Mouse (Mus musculus) G1E (cell line): ENCODE data around the gene Sp8. TPM values are rescaled to one million over a fixed set of nuclear protein-coding genes. Genes with fewer than 3 reads are reported as not detected.

ENCODE experiments used
- ATAC-seq: 2 replicates; pipeline ENCODE4 v1.8.0; 2016; ENCODE audit warnings: mild to moderate bottlenecking; ENCODE audit not compliant: insufficient number of reproducible peaks, poor library complexity, low FRiP score, severe bottlenecking; ENCODE audit errors: extremely low read depth
- DNase-seq: peaks from one replicate; pipeline ENCODE4 v3.0.0; 2012; ENCODE audit warnings: low spot score
- H3K27me3 ChIP-seq: 2 replicates; pipeline ENCODE4 v1.6.1; 2012; ENCODE audit warnings: mild to moderate bottlenecking, low read length, inconsistent platforms; ENCODE audit not compliant: insufficient read depth
- H3K36me3 ChIP-seq: replicated peaks from 2 replicates; pipeline ENCODE3; 2012; ENCODE audit warnings: mild to moderate bottlenecking, inconsistent platforms
- H3K4me1 ChIP-seq: 2 replicates; pipeline ENCODE4 v1.6.1; 2012; ENCODE audit warnings: low read depth, low read length, inconsistent platforms, mixed read lengths; ENCODE audit not compliant: insufficient read depth
- H3K4me3 ChIP-seq: 2 replicates; pipeline ENCODE4 v1.5.1; 2012; ENCODE audit warnings: low read depth, mild to moderate bottlenecking, inconsistent platforms, low read length, moderate library complexity, mixed read lengths
- H3K9me3 ChIP-seq: replicated peaks from 2 replicates; pipeline ENCODE4 v1.6.1; 2012; ENCODE audit warnings: inconsistent platforms
- CTCF ChIP-seq: IDR thresholded peaks from 2 replicates; pipeline ENCODE4 v1.5.1; 2012; ENCODE audit warnings: low read depth, low read length, inconsistent platforms, mixed read lengths
- GATA1 ChIP-seq: IDR thresholded peaks from 2 replicates; pipeline ENCODE4 v1.6.1; 2012; ENCODE audit warnings: borderline replicate concordance, low read length, inconsistent platforms, mixed read lengths
- GATA2 ChIP-seq: IDR thresholded peaks from 2 replicates; pipeline ENCODE4 v1.6.1; 2012; ENCODE audit warnings: low read depth, low read length, inconsistent platforms, borderline replicate concordance
- POLR2AphosphoS5 ChIP-seq: IDR thresholded peaks from 2 replicates; pipeline ENCODE4 v1.6.1; 2012; ENCODE audit warnings: low read depth, low read length, inconsistent platforms; ENCODE audit not compliant: insufficient replicate concordance
- TAL1 ChIP-seq: conservative IDR thresholded peaks from 2 replicates; pipeline ENCODE4 v1.6.1; 2012; ENCODE audit warnings: low read depth, low read length, inconsistent platforms, mixed read lengths
- polyA plus RNA-seq: library from polyadenylated mRNA; stranded (reverse); fragments of >175 nt; gene quantifications from 2 replicates; pipeline ENCODE4 v1.2.3, GENCODE M21; 2012
- total RNA-seq, 2 experiments: library from RNA; stranded (forward) in 1 of 2; stranded (reverse) in 1 of 2; fragments of 200-1000 nt in 1 of 2; fragments of >200 nt in 1 of 2; fragmentation: Nextera tagmentation in 1 of 2; gene quantifications; 2 replicates each; pipeline ENCODE4 v1.2.3; 2014 to 2017

The Sp8 gene
- total RNA-seq (2014; fragmentation: Nextera tagmentation) (not detected in 2 replicates), total RNA-seq (2017) (0.05 TPM in 1 of 2 replicates, not detected in the other), polyA plus RNA-seq (not detected in 2 replicates)

DNA sequence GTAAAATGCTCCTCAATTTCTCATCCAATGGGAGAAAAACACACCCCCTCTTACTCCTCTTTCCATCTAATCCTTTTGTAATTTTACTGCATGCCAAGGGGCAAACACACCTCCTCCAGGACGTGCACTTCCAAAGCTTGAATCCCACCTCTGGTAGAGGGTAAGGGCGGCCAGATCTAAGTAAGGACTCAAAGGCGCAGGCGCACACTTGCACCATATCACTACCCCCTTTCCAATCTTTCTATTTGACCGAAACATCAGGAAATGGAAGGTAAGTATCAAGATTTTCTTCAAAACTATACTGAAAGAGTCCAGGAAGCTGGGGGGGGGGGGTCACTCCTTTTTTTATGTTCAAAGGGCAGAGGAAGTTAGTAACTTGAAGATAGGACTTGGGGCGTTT, at the start of gene Sp8:
Sp8 (plus strand) TSS at position 109 of the 400 bp plus-strand sequence.
- Histone ChIP-seq H3K27me3 (peaks cover 19% of the 10 kb centered on the region; the same call in 1 of the 2 replicates), H3K9me3 (peaks cover 29% of the 10 kb centered on the region), H3K36me3 (no peaks in the 10 kb centered on the region), H3K4me1 (no peaks in the 10 kb centered on the region), H3K4me3 (no peak within 1 kb of the TSS)
- no peak for TF ChIP-seq TAL1
- no peak for TF ChIP-seq POLR2AphosphoS5
- ATAC-seq (no peak), DNase-seq (no peak)

DNA sequence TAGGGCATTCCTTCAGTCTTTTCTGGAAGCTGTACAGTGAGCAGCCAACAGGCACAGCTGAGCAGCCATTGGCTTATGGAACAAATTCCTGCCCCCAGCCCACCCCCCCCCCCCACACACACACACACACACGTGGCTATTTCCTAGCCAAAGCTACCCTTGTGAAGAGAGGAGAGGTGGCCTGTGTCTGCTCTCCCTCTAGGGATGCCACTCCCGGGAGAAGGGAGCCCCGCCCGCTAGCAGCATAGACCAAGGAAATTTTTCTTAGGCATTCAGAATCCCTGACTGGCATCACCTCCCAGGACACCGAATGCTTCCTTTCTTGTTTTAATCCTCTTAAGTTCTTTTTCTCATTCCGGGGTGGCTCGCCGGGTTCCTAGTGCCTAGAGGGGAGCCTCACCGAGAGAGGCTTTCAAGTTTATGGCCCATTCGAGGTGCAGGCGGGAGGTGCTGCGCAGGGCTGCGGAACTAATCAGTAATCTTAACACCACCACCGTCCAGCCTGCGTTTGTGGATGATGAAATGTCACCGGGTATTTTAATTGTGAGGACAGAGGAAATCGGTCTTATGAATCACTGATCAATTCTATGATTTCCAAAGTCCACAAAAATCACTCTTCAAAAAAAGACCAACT, 34.7 kb upstream of the Sp8 start:
- H3K4me1 ChIP-seq: no peaks in the 10 kb centered on the region
- ATAC-seq (no peak), DNase-seq (no peak)
- H3K36me3 ChIP-seq: no peaks in the 10 kb centered on the region
- H3K9me3 ChIP-seq: no peaks in the 10 kb centered on the region
- H3K27me3 ChIP-seq: no peaks in the 10 kb centered on the region
- H3K4me3 ChIP-seq: no peak overlapping the region
- TF ChIP-seq POLR2AphosphoS5 (no peak), CTCF (no peak), GATA2 (no peak), GATA1 (no peak), TAL1 (no peak)

DNA sequence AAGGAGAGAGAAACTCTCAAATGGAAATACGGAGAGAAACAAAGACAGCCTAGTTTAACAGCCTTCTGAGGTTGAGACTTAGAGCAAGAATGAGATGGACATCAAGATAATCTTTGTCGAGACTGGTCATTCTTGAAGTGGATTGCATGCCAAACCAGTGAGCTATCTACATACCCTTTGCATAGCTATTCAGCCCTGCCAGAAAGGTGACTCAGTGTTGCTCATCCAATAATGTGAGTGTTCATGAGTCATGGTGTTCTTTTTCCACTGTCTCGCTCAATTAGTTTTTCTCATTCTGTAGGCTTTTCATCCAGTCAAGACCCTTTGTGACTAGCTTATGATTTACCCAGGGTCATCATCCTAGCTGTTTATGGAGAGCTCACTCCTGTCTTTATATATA, 31.6 kb upstream of the Sp8 start:
- H3K9me3 ChIP-seq: no peaks in the 10 kb centered on the region
- no peaks in the 10 kb centered on the region for H3K4me1 ChIP-seq
- DNase-seq: no peak
- H3K4me3 ChIP-seq: no peak overlapping the region
- no peaks in the 10 kb centered on the region for H3K27me3 ChIP-seq
- TF ChIP-seq GATA2 (no peak), TAL1 (no peak), GATA1 (no peak), CTCF (no peak), POLR2AphosphoS5 (no peak)
- no peak for ATAC-seq
- no peaks in the 10 kb centered on the region for H3K36me3 ChIP-seq

DNA sequence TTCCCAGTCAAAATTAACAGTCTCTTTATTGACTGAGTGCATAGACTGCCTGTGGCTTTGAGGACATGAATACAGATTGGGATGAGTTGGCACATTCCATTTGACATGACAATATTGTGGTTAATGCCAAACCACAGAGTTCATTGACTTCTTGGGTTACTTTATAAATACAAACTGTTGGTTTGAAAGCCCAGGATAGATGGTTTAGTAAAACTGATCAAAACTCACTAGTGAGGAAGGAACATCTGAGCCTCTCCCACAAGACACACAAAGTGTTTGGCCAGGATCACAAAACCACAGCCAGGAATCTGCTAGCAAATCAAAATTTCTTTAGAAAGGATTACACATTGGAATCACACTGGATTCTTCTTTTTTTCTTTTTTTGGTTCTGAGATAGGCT, 30.0 kb upstream of the Sp8 start:
- Histone ChIP-seq H3K4me1 (no peaks in the 10 kb centered on the region), H3K27me3 (no peaks in the 10 kb centered on the region), H3K9me3 (no peaks in the 10 kb centered on the region), H3K4me3 (no peak overlapping the region), H3K36me3 (no peaks in the 10 kb centered on the region)
- no peak for TF ChIP-seq TAL1
- TF ChIP-seq CTCF: no peak
- ATAC-seq (no peak), DNase-seq (no peak)

DNA sequence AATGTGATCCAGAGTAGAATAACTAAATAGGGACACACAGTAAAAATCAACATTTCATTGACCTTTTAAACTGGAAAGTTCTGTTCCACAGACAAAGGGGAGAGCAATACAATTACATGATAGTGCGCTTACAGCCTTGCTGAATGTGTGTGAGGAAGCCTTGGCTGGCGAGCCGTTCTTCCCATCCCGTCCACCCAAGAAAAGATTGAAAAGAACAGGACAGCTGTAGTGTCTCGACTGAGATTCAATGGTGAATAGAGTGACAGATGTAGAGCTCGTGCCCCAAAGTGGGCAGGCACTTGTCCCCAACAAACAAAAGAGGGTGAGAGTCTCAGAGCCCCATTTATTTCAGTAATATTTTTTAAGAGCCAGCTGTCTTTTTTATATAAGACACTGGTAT, 16.2 kb upstream of the Sp8 start:
- DNase-seq (no peak), ATAC-seq (no peak)
- Histone ChIP-seq H3K4me1 (no peaks in the 10 kb centered on the region), H3K9me3 (no peaks in the 10 kb centered on the region), H3K27me3 (no peaks in the 10 kb centered on the region), H3K4me3 (no peak overlapping the region), H3K36me3 (no peaks in the 10 kb centered on the region)
- TF ChIP-seq POLR2AphosphoS5 (no peak), CTCF (no peak), GATA2 (no peak), TAL1 (no peak), GATA1 (no peak)

DNA sequence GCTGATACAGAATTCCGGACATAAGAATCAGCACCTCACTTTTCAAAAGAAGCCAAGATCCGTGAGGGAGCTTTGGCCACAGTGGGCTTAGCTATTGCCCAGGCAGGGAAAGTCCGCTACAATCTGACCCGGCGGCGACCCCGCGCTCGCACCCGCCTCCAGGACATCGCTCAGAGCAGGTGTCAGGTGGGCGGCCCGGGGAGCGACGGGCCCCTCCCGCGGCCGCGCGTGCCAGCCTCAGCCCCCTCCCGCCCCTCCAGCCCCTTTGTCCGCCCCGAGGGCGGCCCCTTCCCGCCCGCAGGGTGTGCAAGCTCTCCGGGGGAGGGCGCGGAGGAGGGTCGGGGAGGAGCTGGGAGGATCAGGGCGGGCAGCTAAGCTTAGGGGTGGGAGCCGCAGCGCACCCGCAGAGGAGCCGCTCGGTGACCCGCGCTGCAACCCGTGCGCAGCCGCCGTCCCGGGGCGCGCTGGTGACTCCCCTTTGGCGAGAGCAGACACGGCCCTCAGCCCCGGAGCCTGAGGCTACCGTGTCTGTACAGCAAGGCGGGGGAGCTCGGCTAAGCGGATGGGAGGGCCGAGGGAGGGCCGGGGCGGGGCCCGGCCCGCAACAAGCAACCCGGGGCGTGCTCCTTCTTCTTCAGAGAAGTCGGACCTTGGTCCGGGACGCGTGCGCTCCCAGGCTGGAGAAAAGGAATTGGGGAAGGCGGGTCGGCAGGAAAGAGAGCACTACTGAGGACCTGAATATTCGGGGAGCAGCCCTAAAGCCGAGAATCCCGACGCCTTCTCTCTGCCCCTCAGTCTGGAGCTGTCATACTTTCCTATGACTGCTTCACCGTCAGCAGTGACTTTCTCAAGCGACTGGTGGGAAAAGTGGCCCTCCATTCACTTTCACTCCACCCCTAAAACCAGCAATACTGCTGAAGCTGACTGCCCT, 9.5 kb upstream of the Sp8 start:
- peaks cover 22% of the 10 kb centered on the region for H3K27me3 ChIP-seq
- H3K9me3 ChIP-seq: 0 out of 2 replicates have a peak, but pooled peaks cover 2% of the 10 kb centered on the region
- DNase-seq: no peak
- H3K36me3 ChIP-seq: no peaks in the 10 kb centered on the region
- TF ChIP-seq GATA1 (no peak), GATA2 (no peak), TAL1 (no peak), POLR2AphosphoS5 (no peak), CTCF (no peak)
- ATAC-seq: no peak
- H3K4me3 ChIP-seq: no peak overlapping the region
- H3K4me1 ChIP-seq: no peaks in the 10 kb centered on the region
